Mouse (Mus musculus): ENCODE measurements around the gene Chst11. TPM values are rescaled to one million over a fixed set of nuclear protein-coding genes. Genes with fewer than 3 reads are reported as not detected.

Chst11 gene
- polyA plus RNA-seq, 1 experiment from 2014 or later, result 2.9 TPM

- Histone ChIP-seq H3K4me3 (replicated peaks) (no peak overlapping the region), H3K36me3 (no peaks in the 10 kb centered on the region), H3K9ac (replicated peaks) (no peak overlapping the region), H3K27ac (no peak overlapping the region), H3K27me3 (no peaks in the 10 kb centered on the region), H3K4me2 (replicated peaks) (no peak overlapping the region), H3K9me3 (no peaks in the 10 kb centered on the region), H3K4me1 (replicated peaks) (peaks cover 12% of the 10 kb centered on the region)
- 78% methylated on average over 5 of the region's 5 CpGs for WGBS
- ATAC-seq, result no peak
These were observed 172.0 kb downstream of the Chst11 start for GRCm38 (mm10) chr10:83157289-83157688.

DNA sequence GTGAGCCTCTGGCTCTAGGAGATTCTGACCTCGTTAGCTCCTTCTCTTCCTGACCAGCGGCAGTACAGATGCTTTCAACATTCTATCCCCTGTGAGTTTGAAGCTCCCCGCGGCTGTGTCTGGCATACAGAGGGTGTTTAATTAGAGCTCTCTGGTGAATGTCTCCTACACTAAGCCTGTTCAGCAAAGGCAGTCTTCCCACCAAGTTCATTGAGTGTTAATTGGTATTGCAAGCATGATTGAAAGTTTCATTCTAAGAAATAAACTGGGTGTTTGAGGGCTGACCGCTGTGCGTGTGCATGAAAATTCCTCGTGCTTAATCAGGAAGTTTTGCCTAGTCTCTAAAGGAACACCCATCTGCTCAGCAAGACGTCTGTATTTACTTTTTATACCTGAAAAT, 173.0 kb downstream of the Chst11 start:
- H3K4me1 ChIP-seq (replicated peaks), result peaks cover 20% of the 10 kb centered on the region
- WGBS, result 61% methylated on average over 8 of the region's 8 CpGs
- H3K9ac ChIP-seq (replicated peaks), result no peak overlapping the region
- H3K9me3 ChIP-seq, result no peaks in the 10 kb centered on the region
- ATAC-seq, result no peak
- no peak overlapping the region for H3K4me3 ChIP-seq (replicated peaks)
- no peaks in the 10 kb centered on the region for H3K36me3 ChIP-seq
- no peak overlapping the region for H3K27ac ChIP-seq
- H3K4me2 ChIP-seq (replicated peaks), result no peak overlapping the region
- H3K27me3 ChIP-seq, result no peaks in the 10 kb centered on the region

- Histone ChIP-seq H3K27me3 (no peaks in the 10 kb centered on the region), H3K4me3 (replicated peaks) (no peak overlapping the region), H3K36me3 (no peaks in the 10 kb centered on the region), H3K4me1 (replicated peaks) (peaks cover 20% of the 10 kb centered on the region), H3K4me2 (replicated peaks) (no peak overlapping the region), H3K27ac (no peak overlapping the region), H3K9me3 (no peaks in the 10 kb centered on the region), H3K9ac (replicated peaks) (no peak overlapping the region)
- no peak for ATAC-seq
- WGBS, result 86% methylated on average over 8 of the region's 8 CpGs
These were observed 173.9 kb downstream of the Chst11 start for GRCm38 (mm10) chr10:83159229-83159628.

DNA sequence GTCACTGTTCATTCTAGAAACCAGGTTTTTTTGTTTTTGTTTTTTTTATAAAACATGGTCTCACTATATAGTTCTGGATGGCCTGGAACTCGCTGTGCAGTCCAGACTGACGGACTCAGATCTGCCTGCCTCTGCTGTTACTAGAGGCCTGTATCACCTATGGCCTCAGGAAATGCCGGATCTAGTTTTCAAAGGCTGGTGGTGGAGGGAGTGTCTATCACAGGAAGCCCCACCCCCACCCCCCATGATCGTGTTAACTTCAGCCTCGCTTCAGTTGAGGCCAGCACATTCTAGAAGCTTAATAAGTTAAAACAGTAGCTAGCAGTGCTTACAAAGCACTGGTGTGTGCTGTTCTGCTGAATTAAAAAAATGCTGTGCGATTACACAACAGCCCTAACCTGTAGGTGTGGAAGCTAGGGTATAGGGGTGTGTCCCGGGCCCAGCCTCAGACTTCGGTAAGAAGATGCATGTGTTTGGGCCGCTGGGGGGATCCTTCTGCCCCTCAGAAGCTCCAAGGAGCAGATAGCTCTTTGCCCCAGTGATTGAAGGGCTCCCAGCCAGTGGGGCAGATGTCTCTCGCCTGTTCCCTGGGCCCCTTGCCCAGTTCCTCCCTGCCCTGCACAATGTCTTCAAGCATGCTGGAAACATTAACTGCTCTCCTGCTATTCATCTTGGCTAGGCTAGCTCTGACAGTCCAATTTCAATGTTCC, 176.5 kb downstream of the Chst11 start:
- H3K9ac ChIP-seq (replicated peaks), result no peak overlapping the region
- H3K4me3 ChIP-seq (replicated peaks), result no peak overlapping the region
- no peak for ATAC-seq
- peaks cover 20% of the 10 kb centered on the region for H3K4me1 ChIP-seq (replicated peaks)
- H3K4me2 ChIP-seq (replicated peaks), result no peak overlapping the region
- H3K27ac ChIP-seq, result no peak overlapping the region
- no peaks in the 10 kb centered on the region for H3K36me3 ChIP-seq
- WGBS, result 75% methylated on average over 10 of the region's 10 CpGs
- no peaks in the 10 kb centered on the region for H3K9me3 ChIP-seq
- H3K27me3 ChIP-seq, result no peaks in the 10 kb centered on the region

DNA sequence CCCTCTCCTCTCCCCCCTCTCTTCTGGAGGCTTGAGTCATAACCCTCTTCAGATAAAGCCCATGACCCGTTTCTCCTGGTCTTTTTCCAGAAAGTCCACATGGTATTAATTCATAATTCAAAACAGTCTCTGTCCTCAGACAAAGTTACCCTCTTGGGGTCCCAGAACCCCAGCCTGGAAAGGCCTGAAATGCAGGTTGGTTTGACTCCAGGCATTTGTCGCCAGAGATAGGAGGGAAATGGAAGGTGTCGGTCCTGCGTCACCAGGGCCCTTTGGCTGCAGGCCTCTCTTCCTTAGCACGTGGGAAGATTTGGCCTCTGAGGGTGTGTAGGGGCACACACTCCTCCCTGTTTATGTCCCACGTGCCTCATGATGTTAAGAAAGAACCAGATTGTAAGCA, 178.6 kb downstream of the Chst11 start:
- ATAC-seq, result no peak
- H3K9me3 ChIP-seq, result no peaks in the 10 kb centered on the region
- no peak overlapping the region for H3K27ac ChIP-seq
- H3K4me2 ChIP-seq (replicated peaks), result no peak overlapping the region
- H3K27me3 ChIP-seq, result no peaks in the 10 kb centered on the region
- peaks cover 21% of the 10 kb centered on the region for H3K4me1 ChIP-seq (replicated peaks)
- 86% methylated on average over 6 of the region's 6 CpGs for WGBS
- no peak overlapping the region for H3K4me3 ChIP-seq (replicated peaks)
- H3K9ac ChIP-seq (replicated peaks), result no peak overlapping the region
- H3K36me3 ChIP-seq, result no peaks in the 10 kb centered on the region

GRCm38 (mm10) chr10:83164901-83165435, 179.7 kb downstream of the Chst11 start:
- Histone ChIP-seq H3K36me3 (no peaks in the 10 kb centered on the region), H3K27ac (no peak overlapping the region), H3K9ac (replicated peaks) (no peak overlapping the region), H3K4me3 (replicated peaks) (no peak overlapping the region), H3K9me3 (no peaks in the 10 kb centered on the region), H3K4me2 (replicated peaks) (no peak overlapping the region), H3K27me3 (no peaks in the 10 kb centered on the region), H3K4me1 (replicated peaks) (peaks cover 23% of the 10 kb centered on the region)
- ATAC-seq, result no peak
- 85% methylated on average over 9 of the region's 9 CpGs for WGBS

- WGBS, result 69% methylated on average over 11 of the region's 11 CpGs
- H3K27me3 ChIP-seq, result no peaks in the 10 kb centered on the region
- H3K9ac ChIP-seq (replicated peaks), result no peak overlapping the region
- H3K4me2 ChIP-seq (replicated peaks), result no peak overlapping the region
- no peaks in the 10 kb centered on the region for H3K9me3 ChIP-seq
- no peaks in the 10 kb centered on the region for H3K36me3 ChIP-seq
- no peak overlapping the region for H3K27ac ChIP-seq
- peaks cover 28% of the 10 kb centered on the region for H3K4me1 ChIP-seq (replicated peaks)
- H3K4me3 ChIP-seq (replicated peaks), result no peak overlapping the region
- no peak for ATAC-seq
These were observed 180.4 kb downstream of the Chst11 start for GRCm38 (mm10) chr10:83165521-83166243.

- no peak overlapping the region for H3K4me2 ChIP-seq (replicated peaks)
- H3K9ac ChIP-seq (replicated peaks), result no peak overlapping the region
- 76% methylated on average over 9 of the region's 9 CpGs for WGBS
- no peak overlapping the region for H3K27ac ChIP-seq
- no peak overlapping the region for H3K4me3 ChIP-seq (replicated peaks)
- peaks cover 30% of the 10 kb centered on the region for H3K4me1 ChIP-seq (replicated peaks)
- H3K9me3 ChIP-seq, result no peaks in the 10 kb centered on the region
- H3K27me3 ChIP-seq, result no peaks in the 10 kb centered on the region
- no peak for ATAC-seq
- no peaks in the 10 kb centered on the region for H3K36me3 ChIP-seq
These were observed 181.0 kb downstream of the Chst11 start for GRCm38 (mm10) chr10:83166272-83166671.

GRCm38 (mm10) chr10:83167492-83167891, 182.2 kb downstream of the Chst11 start:
- no peaks in the 10 kb centered on the region for H3K36me3 ChIP-seq
- no peaks in the 10 kb centered on the region for H3K27me3 ChIP-seq
- H3K4me3 ChIP-seq (replicated peaks), result no peak overlapping the region
- peaks cover 20% of the 10 kb centered on the region for H3K4me1 ChIP-seq (replicated peaks)
- no peak overlapping the region for H3K4me2 ChIP-seq (replicated peaks)
- no peak overlapping the region for H3K27ac ChIP-seq
- H3K9ac ChIP-seq (replicated peaks), result no peak overlapping the region
- ATAC-seq, result no peak
- WGBS, result 85% methylated on average over 6 of the region's 6 CpGs
- no peaks in the 10 kb centered on the region for H3K9me3 ChIP-seq

- H3K9ac ChIP-seq (replicated peaks), result no peak overlapping the region
- no peaks in the 10 kb centered on the region for H3K36me3 ChIP-seq
- no peak for ATAC-seq
- no peak overlapping the region for H3K27ac ChIP-seq
- no peaks in the 10 kb centered on the region for H3K27me3 ChIP-seq
- H3K4me3 ChIP-seq (replicated peaks), result no peak overlapping the region
- H3K4me1 ChIP-seq (replicated peaks), result peaks cover 15% of the 10 kb centered on the region; the same call in 1 of the 2 replicates
- WGBS, result 81% methylated on average over 11 of the region's 11 CpGs
- H3K9me3 ChIP-seq, result no peaks in the 10 kb centered on the region
- no peak overlapping the region for H3K4me2 ChIP-seq (replicated peaks)
These were observed 183.2 kb downstream of the Chst11 start for GRCm38 (mm10) chr10:83168303-83169056.

DNA sequence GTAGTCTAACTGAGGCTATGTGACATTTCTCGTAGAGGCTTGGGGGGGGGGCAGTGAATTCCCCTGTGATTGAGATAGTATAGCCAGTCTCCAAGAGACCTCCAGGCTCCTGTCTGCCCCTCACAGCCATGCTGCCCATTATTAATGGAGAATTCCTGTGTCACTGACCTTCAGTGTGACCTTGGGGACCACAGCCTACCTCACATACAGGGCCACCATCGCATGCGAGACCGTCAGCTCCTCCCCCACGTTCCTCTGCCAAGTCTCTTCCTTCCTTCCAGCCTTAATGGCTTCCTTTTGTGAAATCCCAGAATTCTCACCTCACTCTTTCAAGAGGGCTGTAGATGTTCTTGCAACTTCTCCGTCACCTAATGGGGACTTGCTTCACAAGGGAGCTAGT, 184.3 kb downstream of the Chst11 start:
- Histone ChIP-seq H3K36me3 (no peaks in the 10 kb centered on the region), H3K27ac (no peak overlapping the region), H3K9me3 (no peaks in the 10 kb centered on the region), H3K27me3 (no peaks in the 10 kb centered on the region), H3K4me1 (replicated peaks) (peaks cover 15% of the 10 kb centered on the region; the same call in 1 of the 2 replicates), H3K9ac (replicated peaks) (no peak overlapping the region), H3K4me3 (replicated peaks) (no peak overlapping the region), H3K4me2 (replicated peaks) (no peak overlapping the region)
- WGBS, result 95% methylated on average over 6 of the region's 6 CpGs
- ATAC-seq, result no peak

- ATAC-seq, result no peak
- H3K4me1 ChIP-seq (replicated peaks), result peaks cover 10% of the 10 kb centered on the region; the same call in 1 of the 2 replicates
- no peak overlapping the region for H3K4me2 ChIP-seq (replicated peaks)
- H3K4me3 ChIP-seq (replicated peaks), result no peak overlapping the region
- no peak overlapping the region for H3K27ac ChIP-seq
- H3K9ac ChIP-seq (replicated peaks), result no peak overlapping the region
- 76% methylated on average over 5 of the region's 5 CpGs for WGBS
- H3K36me3 ChIP-seq, result no peaks in the 10 kb centered on the region
- 0 out of 2 replicates have a peak, but pooled peaks cover 7% of the 10 kb centered on the region for H3K9me3 ChIP-seq
- H3K27me3 ChIP-seq, result no peaks in the 10 kb centered on the region
These were observed 192.9 kb downstream of the Chst11 start for GRCm38 (mm10) chr10:83178151-83178550.
